Mouse (Mus musculus): ENCODE data around the gene Arsg.

- TF ChIP-seq CTCF (IDR thresholded peaks at IDR 0.05; ENCODE audit: borderline replicate concordance, insufficient read depth, low read length) (no peak), POLR2A (IDR thresholded peaks at IDR 0.05; ENCODE audit: low read depth, low read length) (no peak)
These were observed 143.6 kb downstream of the Arsg start for GRCm38 (mm10) chr11:109616766-109617165.

All from embryonic fibroblast, embryonic 13.5 days (primary cell).